Mouse (Mus musculus) heart, embryonic 13.5 days (tissue): ENCODE results near the gene Ciao2a. TPM values are rescaled to one million over a fixed set of nuclear protein-coding genes. Genes with fewer than 3 reads are reported as not detected.

Source experiments
- ATAC-seq: fragments of 200-750 bp; cut with Nextera tagmentation; 2 replicates; pipeline ENCODE4 v1.8.0; 2017; ENCODE audit warnings: moderate TSS enrichment; ENCODE audit not compliant: insufficient number of reproducible peaks, low FRiP score, low TSS enrichment; ENCODE audit errors: extremely low read depth
- H3K27ac ChIP-seq: fragments of 300-500 bp; sonication (generic); replicated peaks from 2 replicates; pipeline ENCODE4 v1.5.1; 2015; ENCODE audit warnings: moderate library complexity, mild to moderate bottlenecking, inconsistent platforms
- H3K27me3 ChIP-seq: fragments of 300-500 bp; sonication (generic); replicated peaks from 2 replicates; pipeline ENCODE4 v1.6.1; 2015; ENCODE audit warnings: mild to moderate bottlenecking, inconsistent platforms
- H3K36me3 ChIP-seq: fragments of 300-500 bp; sonication (generic); 2 replicates; pipeline ENCODE4 v1.6.1; 2015; ENCODE audit warnings: mild to moderate bottlenecking, inconsistent platforms
- H3K4me1 ChIP-seq: fragments of 300-500 bp; sonication (generic); 2 replicates; pipeline ENCODE4 v1.6.1; 2015; ENCODE audit warnings: inconsistent platforms
- H3K4me2 ChIP-seq: fragments of 300-500 bp; sonication (generic); 2 replicates; pipeline ENCODE4 v1.6.1; 2015; ENCODE audit warnings: inconsistent platforms, mild to moderate bottlenecking, moderate library complexity
- H3K4me3 ChIP-seq: fragments of 300-500 bp; sonication (generic); 2 replicates; pipeline ENCODE4 v1.5.1; 2015; ENCODE audit warnings: moderate library complexity, mild to moderate bottlenecking, inconsistent platforms
- H3K9ac ChIP-seq: fragments of 300-500 bp; sonication (generic); 2 replicates; pipeline ENCODE4 v1.6.1; 2015; ENCODE audit warnings: inconsistent platforms, mild to moderate bottlenecking, moderate library complexity
- H3K9me3 ChIP-seq: fragments of 300-500 bp; sonication (generic); 2 replicates; pipeline ENCODE4 v1.6.1; 2016; ENCODE audit warnings: inconsistent platforms
- WGBS: fragments of 180-500 bp; shearing (Covaris S2); methylation state at CpG from one replicate; pipeline ENCODE4 v1.1.7; 2015; ENCODE audit warnings: mixed read lengths; 5-methylcytosine and 5-hydroxymethylcytosine counted together
- polyA plus RNA-seq: library from polyadenylated mRNA; unstranded; fragments of >200 nt; fragmentation: Nextera tagmentation; extraction: Ambion mirVana; gene quantifications from 2 replicates; pipeline ENCODE4 v1.2.1, GENCODE M21; 2015

The Ciao2a gene
- polyA plus RNA-seq, 1 experiment from 2014 or later, result 152 TPM

GRCm38 (mm10) chr9:66120945-66121344 is 5.5 kb upstream of the Ciao2a start:
- Histone ChIP-seq H3K27me3 (no peaks in the 10 kb centered on the region), H3K36me3 (peaks cover 5% of the 10 kb centered on the region; the same call in 1 of the 2 replicates), H3K4me2 (no peak overlapping the region), H3K27ac (no peak overlapping the region), H3K9me3 (no peaks in the 10 kb centered on the region), H3K4me3 (no peak overlapping the region), H3K4me1 (peaks cover 31% of the 10 kb centered on the region), H3K9ac (no peak overlapping the region)
- ATAC-seq, result no peak
- WGBS, result 61% methylated on average over 3 of the region's 3 CpGs

GRCm38 (mm10) chr9:66121421-66121820 is 5.0 kb upstream of the Ciao2a start:
- no peaks in the 10 kb centered on the region for H3K27me3 ChIP-seq
- H3K4me1 ChIP-seq, result peaks cover 33% of the 10 kb centered on the region
- H3K9ac ChIP-seq, result no peak overlapping the region
- H3K4me3 ChIP-seq, result no peak overlapping the region
- H3K36me3 ChIP-seq, result peaks cover 5% of the 10 kb centered on the region; the same call in 1 of the 2 replicates
- ATAC-seq, result no peak
- H3K9me3 ChIP-seq, result no peaks in the 10 kb centered on the region
- no peak overlapping the region for H3K4me2 ChIP-seq
- H3K27ac ChIP-seq, result no peak overlapping the region

GRCm38 (mm10) chr9:66123648-66124047 is 2.8 kb upstream of the Ciao2a start:
- no peaks in the 10 kb centered on the region for H3K27me3 ChIP-seq
- H3K4me1 ChIP-seq, result peaks cover 47% of the 10 kb centered on the region
- peak overlapping the region; percentile 91 for H3K27ac ChIP-seq
- peak overlapping the region; percentile 94 for H3K9ac ChIP-seq
- no peak for ATAC-seq
- H3K36me3 ChIP-seq, result peaks cover 10% of the 10 kb centered on the region; the same call in 1 of the 2 replicates
- H3K4me3 ChIP-seq, result peak overlapping the region; percentile 89
- H3K9me3 ChIP-seq, result no peaks in the 10 kb centered on the region
- WGBS, result 10% methylated on average over 5 of the region's 5 CpGs
- H3K4me2 ChIP-seq, result peak overlapping the region; percentile 91

- WGBS, result under 1% methylated on average over 12 of the region's 12 CpGs
- peak overlapping the region; percentile 91 for H3K27ac ChIP-seq
- H3K36me3 ChIP-seq, result peaks cover 12% of the 10 kb centered on the region
- no peaks in the 10 kb centered on the region for H3K9me3 ChIP-seq
- H3K4me2 ChIP-seq, result peak overlapping the region; percentile 91
- peaks cover 47% of the 10 kb centered on the region for H3K4me1 ChIP-seq
- H3K9ac ChIP-seq, result peak overlapping the region; percentile 94
- H3K4me3 ChIP-seq, result peak overlapping the region; percentile 89
- no peak for ATAC-seq
- no peaks in the 10 kb centered on the region for H3K27me3 ChIP-seq
These were observed 2.3 kb upstream of the Ciao2a start for GRCm38 (mm10) chr9:66124111-66124531.

GRCm38 (mm10) chr9:66124681-66125542 is 1.5 kb upstream of the Ciao2a start:
- H3K27me3 ChIP-seq, result no peaks in the 10 kb centered on the region
- peaks cover 47% of the 10 kb centered on the region for H3K4me1 ChIP-seq
- peaks cover 19% of the 10 kb centered on the region for H3K36me3 ChIP-seq
- peak overlapping the region; percentile 91 for H3K4me2 ChIP-seq
- peak overlapping the region; percentile 91 for H3K27ac ChIP-seq
- 16% methylated on average over 33 of the region's 33 CpGs for WGBS
- H3K9me3 ChIP-seq, result no peaks in the 10 kb centered on the region
- peak; percentile 98 for ATAC-seq
- H3K9ac ChIP-seq, result peak overlapping the region; percentile 94
- H3K4me3 ChIP-seq, result peak overlapping the region; percentile 89

- peaks cover 47% of the 10 kb centered on the region for H3K4me1 ChIP-seq
- H3K9ac ChIP-seq, result peak overlapping the region; percentile 88
These were observed 612 bp upstream of the Ciao2a start for GRCm38 (mm10) chr9:66125543-66126455.

GRCm38 (mm10) chr9:66127193-66127546 is 759 bp downstream of the Ciao2a start:
- peak overlapping the region; percentile 91 for H3K4me2 ChIP-seq
- H3K27me3 ChIP-seq, result no peaks in the 10 kb centered on the region
- no peak for ATAC-seq
- H3K9me3 ChIP-seq, result no peaks in the 10 kb centered on the region
- H3K27ac ChIP-seq, result peak overlapping the region; percentile 91
- peak overlapping the region; percentile 88 for H3K9ac ChIP-seq
- peaks cover 34% of the 10 kb centered on the region for H3K36me3 ChIP-seq
- WGBS, result 36% methylated on average over 6 of the region's 6 CpGs
- H3K4me3 ChIP-seq, result peak overlapping the region; percentile 89
- H3K4me1 ChIP-seq, result peaks cover 42% of the 10 kb centered on the region

More at GRCm38 (mm10) chr9:66125543-66126455, 612 bp upstream of the Ciao2a start:
- 37% methylated on average over 12 of the region's 12 CpGs for WGBS
- Histone ChIP-seq H3K27ac (peak overlapping the region; percentile 91), H3K9me3 (no peaks in the 10 kb centered on the region), H3K4me3 (peak overlapping the region; percentile 89), H3K27me3 (no peaks in the 10 kb centered on the region), H3K36me3 (peaks cover 28% of the 10 kb centered on the region), H3K4me2 (peak overlapping the region; percentile 91)
- ATAC-seq, result no peak

- H3K4me2 ChIP-seq, result peak overlapping the region; percentile 91
- H3K4me3 ChIP-seq, result peak overlapping the region; percentile 89
- H3K9ac ChIP-seq, result 0 out of 2 replicates have a peak overlapping the region, but pooled peaks have one; percentile 88
- H3K27ac ChIP-seq, result no peak overlapping the region
- peaks cover 39% of the 10 kb centered on the region for H3K4me1 ChIP-seq
- 55% methylated on average over 4 of the region's 4 CpGs for WGBS
- H3K36me3 ChIP-seq, result peaks cover 38% of the 10 kb centered on the region
- H3K27me3 ChIP-seq, result no peaks in the 10 kb centered on the region
- no peak for ATAC-seq
- H3K9me3 ChIP-seq, result no peaks in the 10 kb centered on the region
These were observed 1.5 kb downstream of the Ciao2a start for GRCm38 (mm10) chr9:66127884-66128283.

GRCm38 (mm10) chr9:66131466-66131865 is 5.1 kb downstream of the Ciao2a start:
- Histone ChIP-seq H3K4me2 (no peak overlapping the region), H3K4me3 (no peak overlapping the region), H3K9me3 (no peaks in the 10 kb centered on the region), H3K9ac (no peak overlapping the region), H3K4me1 (peaks cover 15% of the 10 kb centered on the region), H3K36me3 (peaks cover 73% of the 10 kb centered on the region), H3K27ac (no peak overlapping the region), H3K27me3 (no peaks in the 10 kb centered on the region)
- WGBS, result 93% methylated on average over 2 of the region's 2 CpGs
- no peak for ATAC-seq

GRCm38 (mm10) chr9:66135967-66136366 is 9.6 kb downstream of the Ciao2a start:
- Histone ChIP-seq H3K4me3 (no peak overlapping the region), H3K27me3 (no peaks in the 10 kb centered on the region), H3K4me1 (no peaks in the 10 kb centered on the region), H3K9ac (no peak overlapping the region), H3K27ac (no peak overlapping the region), H3K36me3 (peaks cover 91% of the 10 kb centered on the region), H3K9me3 (no peaks in the 10 kb centered on the region), H3K4me2 (no peak overlapping the region)
- ATAC-seq, result no peak
- 44% methylated on average over 4 of the region's 4 CpGs for WGBS

- no peak for ATAC-seq
- H3K4me1 ChIP-seq, result no peaks in the 10 kb centered on the region
- peaks cover 75% of the 10 kb centered on the region for H3K36me3 ChIP-seq
- no peak overlapping the region for H3K4me3 ChIP-seq
- H3K4me2 ChIP-seq, result no peak overlapping the region
- WGBS, result 81% methylated on average over 7 of the region's 7 CpGs
- H3K9me3 ChIP-seq, result no peaks in the 10 kb centered on the region
- no peaks in the 10 kb centered on the region for H3K27me3 ChIP-seq
- H3K9ac ChIP-seq, result no peak overlapping the region
- H3K27ac ChIP-seq, result no peak overlapping the region
These were observed 11.8 kb downstream of the Ciao2a start for GRCm38 (mm10) chr9:66138193-66138592.
